Mouse (Mus musculus) testis, adult 2 months (tissue): ENCODE measurements around the gene Eif4g1.

Source experiments
- CTCF ChIP-seq: fragments of 200-500 bp; IDR thresholded peaks from 2 replicates; pipeline ENCODE4 v1.5.1; 2012; ENCODE audit warnings: low read depth, mild to moderate bottlenecking, inconsistent platforms, low read length, moderate library complexity; ENCODE audit not compliant: control insufficient read depth, insufficient read depth, insufficient replicate concordance
- POLR2A ChIP-seq: fragments of 200-500 bp; IDR thresholded peaks from 2 replicates; pipeline ENCODE4 v1.6.1; 2012; ENCODE audit warnings: low read depth, mild to moderate bottlenecking, inconsistent platforms, low read length, moderate library complexity; ENCODE audit not compliant: control insufficient read depth

- TF ChIP-seq POLR2A (no peak), CTCF (no peak)
Observed at GRCm38 (mm10) chr16:20725750-20726149, 57.6 kb downstream of the Eif4g1 start.
